Mouse (Mus musculus) olfactory bulb, adult 2 months (tissue): Measurements from ENCODE around the gene Adgra1. TPM values are rescaled to one million over a fixed set of nuclear protein-coding genes. Genes with fewer than 3 reads are reported as not detected.

Source experiments
- H3K27ac ChIP-seq: fragments of 200-500 bp; 2 replicates; pipeline ENCODE4 v1.5.1; 2012; ENCODE audit warnings: low read depth, low read length; ENCODE audit not compliant: insufficient read depth
- H3K4me1 ChIP-seq: fragments of 200-500 bp; 2 replicates; pipeline ENCODE4 v1.6.1; 2012; ENCODE audit warnings: low read length; ENCODE audit not compliant: control insufficient read depth, insufficient read depth
- H3K4me3 ChIP-seq: fragments of 200-500 bp; 2 replicates; pipeline ENCODE4 v1.5.1; 2012; ENCODE audit warnings: mild to moderate bottlenecking, low read depth, low read length, moderate library complexity; ENCODE audit not compliant: insufficient read depth
- CTCF ChIP-seq: fragments of 200-500 bp; IDR thresholded peaks from 2 replicates; pipeline ENCODE4 v1.5.1; 2012; ENCODE audit warnings: low read depth, mild to moderate bottlenecking, low read length, moderate library complexity; ENCODE audit not compliant: insufficient read depth
- POLR2A ChIP-seq: fragments of 200-500 bp; IDR thresholded peaks from 2 replicates; pipeline ENCODE4 v1.6.1; 2012; ENCODE audit warnings: mild to moderate bottlenecking, low read depth, low read length, moderate library complexity; ENCODE audit not compliant: insufficient read depth
- WGBS: fragments of 180-500 bp; shearing (Covaris S2); methylation state at CpG from one replicate; pipeline ENCODE4 v1.1.7; 2018; 5-methylcytosine and 5-hydroxymethylcytosine counted together
- polyA plus RNA-seq: library from polyadenylated mRNA; stranded (reverse); fragments of >200 nt; gene quantifications from 2 replicates; pipeline ENCODE4 v1.2.4, GENCODE M21; 2012; ENCODE audit warnings: low replicate concordance; ENCODE audit not compliant: missing spikeins, insufficient read depth, insufficient read length

Adgra1 gene
- polyA plus RNA-seq, 1 experiment, result not detected

DNA sequence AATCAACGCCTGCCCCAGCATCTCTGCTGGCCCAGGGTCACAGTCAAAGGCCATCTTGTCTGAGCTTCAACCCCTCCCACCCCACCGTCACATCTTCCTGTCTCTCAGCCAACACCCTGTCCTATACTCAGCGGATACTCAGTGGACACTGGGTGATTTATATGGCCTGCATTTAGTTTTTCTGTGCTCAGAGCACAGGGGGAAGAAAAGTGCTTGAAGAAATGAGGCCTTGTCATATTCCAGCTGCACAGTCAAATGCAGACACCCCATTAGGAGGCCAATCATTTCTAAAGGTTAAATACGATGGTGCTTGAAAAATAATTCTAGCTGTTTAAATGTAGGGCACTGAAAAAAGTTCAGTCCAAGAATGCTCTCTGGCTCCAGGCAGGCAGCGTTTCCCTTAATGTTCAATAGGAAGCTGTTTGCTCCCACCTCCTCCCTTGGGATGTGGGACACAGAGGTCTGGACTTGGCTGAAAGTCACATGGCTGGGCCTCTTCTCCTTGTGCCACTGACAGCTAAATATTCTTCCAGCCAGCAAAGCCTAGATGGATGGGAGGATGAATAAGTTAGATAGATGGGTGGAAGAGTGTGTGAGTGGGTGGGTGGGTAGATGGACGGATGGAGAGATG lies 20.3 kb upstream of the Adgra1 start:
- WGBS, result 82% methylated on average over 6 of the region's 6 CpGs
- TF ChIP-seq POLR2A (no peak), CTCF (no peak)
- H3K4me1 ChIP-seq, result peaks cover 10% of the 10 kb centered on the region; the same call in 1 of the 2 replicates

DNA sequence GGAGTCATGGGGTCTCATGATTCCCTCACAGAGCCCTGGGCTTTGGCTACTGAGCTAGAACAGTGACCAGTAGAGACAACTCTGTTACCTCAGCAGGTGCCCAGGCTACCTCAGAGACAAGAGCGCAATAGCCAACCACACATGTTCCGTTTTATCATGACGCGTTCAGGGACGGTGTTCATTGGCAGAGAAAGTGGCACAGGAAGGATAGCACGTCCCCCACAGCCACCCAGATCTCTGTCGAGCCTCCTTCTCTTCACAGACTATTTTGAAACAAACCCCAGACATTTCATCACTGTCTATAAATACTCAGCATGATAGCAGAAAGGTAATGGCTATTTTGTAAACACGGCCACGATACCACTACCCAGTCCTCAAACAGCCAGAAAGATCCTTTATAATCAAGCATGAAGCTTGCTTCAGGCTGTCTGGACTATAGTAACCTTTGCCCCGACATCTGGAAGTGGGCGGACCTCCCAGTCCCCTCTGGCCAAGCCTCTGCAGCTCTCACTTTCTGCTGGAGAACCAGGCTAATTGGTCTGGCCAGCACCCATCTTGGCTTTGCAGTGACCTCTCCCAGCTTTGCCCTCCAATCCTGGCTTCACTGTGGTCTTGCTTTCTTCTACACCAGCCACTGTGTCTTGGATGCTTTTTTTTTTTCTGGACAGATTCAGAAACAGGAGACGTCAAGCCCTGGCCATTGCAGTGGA lies 11.5 kb upstream of the Adgra1 start:
- Histone ChIP-seq H3K4me3 (no peak overlapping the region), H3K4me1 (no peaks in the 10 kb centered on the region), H3K27ac (no peak overlapping the region)
- TF ChIP-seq CTCF, result no peak
- no peak for TF ChIP-seq POLR2A
- WGBS, result 78% methylated on average over 12 of the region's 12 CpGs

More for the DNA sequence above, 20.3 kb upstream of the Adgra1 start:
- no peak overlapping the region for H3K27ac ChIP-seq
- H3K4me3 ChIP-seq, result no peak overlapping the region

DNA sequence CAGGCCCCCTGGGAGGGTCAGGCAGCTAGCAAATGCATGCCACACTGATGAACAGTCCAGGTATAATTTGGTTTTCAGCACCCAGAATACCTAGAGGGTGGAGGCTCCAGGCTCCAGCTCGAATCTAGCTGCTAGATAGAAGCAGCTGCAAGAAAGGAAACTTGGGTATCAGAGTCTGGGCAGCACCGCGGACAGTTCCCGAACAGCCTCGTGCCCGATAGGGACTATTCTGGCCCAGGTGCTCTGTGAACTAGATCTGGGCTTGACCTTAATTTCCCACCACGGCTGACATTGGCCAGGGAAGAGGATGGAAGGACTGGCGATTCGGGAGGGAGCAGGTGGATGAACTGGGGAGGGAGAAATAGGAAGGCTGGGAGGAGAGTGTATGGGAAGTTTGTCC lies 6.3 kb upstream of the Adgra1 start:
- 43% methylated on average over 9 of the region's 9 CpGs for WGBS
- H3K4me1 ChIP-seq, result 0 out of 2 replicates have a peak, but pooled peaks cover 3% of the 10 kb centered on the region
- TF ChIP-seq CTCF, result no peak
- TF ChIP-seq POLR2A, result no peak
- no peak overlapping the region for H3K27ac ChIP-seq
- no peak overlapping the region for H3K4me3 ChIP-seq

DNA sequence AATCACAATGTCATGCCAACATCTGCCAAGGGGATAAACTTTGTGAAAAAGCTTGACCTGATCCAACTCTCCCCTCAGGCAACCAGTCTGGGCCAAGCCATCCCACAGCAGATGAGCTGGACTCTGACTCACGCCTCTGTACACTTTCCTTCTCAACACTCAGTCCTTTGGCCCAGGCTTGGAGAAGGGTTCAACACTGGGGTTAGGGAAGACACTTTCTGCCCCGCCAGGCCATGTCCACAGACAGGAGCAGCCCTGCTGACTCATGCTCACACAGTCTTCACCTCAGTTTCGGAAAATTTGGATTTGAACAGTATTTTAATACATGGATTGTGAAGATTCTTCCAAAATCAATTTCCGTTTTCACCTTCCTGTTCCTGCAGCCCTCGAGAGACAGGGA lies 442 bp upstream of the Adgra1 start:
- WGBS, result 37% methylated on average over 5 of the region's 5 CpGs
- TF ChIP-seq CTCF (no peak), POLR2A (no peak)
- Histone ChIP-seq H3K27ac (peak overlapping the region; percentile 59), H3K4me1 (peaks cover 29% of the 10 kb centered on the region), H3K4me3 (peak overlapping the region; percentile 46)

DNA sequence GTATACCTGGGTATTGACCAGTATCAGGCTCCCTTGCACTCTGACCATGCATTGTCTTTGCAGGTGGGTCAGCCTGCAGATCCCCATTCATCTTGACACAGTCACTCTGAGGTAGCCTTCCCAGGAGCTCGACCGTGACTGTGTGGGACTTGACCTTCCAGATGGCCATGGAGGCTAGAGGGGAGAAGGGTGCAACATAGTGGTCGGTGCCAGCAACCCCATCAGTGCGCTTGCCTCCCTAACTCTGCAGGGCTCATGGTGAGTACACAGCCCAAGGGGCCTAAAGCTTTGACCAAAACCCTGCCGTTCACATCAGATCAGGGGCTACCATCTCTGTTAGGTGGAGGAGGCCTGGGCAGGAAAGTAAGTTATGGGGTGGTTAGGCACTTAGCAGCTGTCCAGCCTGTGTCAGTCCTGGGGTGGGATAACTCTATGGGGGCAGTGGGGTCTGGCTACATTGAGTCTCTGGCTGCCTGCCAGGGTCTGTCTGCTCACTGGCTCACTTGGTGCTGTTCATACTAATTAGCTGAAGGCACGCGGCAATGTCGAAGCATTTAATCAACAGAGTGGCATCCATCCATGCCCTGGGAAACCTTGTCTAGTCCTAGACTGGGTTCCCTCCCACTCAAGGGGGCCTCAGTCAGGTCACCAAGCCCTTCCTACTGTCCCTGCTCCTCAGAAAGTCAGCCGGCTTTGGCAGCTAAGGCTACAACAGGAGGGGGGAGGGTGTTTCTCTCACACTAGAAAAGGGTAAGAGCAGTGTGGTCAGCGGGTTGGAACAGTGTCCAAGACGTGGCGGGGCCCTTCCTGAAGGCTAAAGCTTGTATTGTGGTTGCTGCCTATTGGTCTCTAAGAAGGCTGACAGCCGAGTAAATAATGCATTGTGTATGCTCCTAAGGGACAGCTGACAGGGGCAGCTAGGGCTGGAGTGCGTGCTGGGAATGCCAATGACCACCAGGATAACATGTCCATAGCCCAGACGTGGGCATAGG lies 1.5 kb downstream of the Adgra1 start:
- TF ChIP-seq POLR2A, result no peak
- TF ChIP-seq CTCF, result no peak
- 0 out of 2 replicates have a peak overlapping the region, but pooled peaks have one; percentile 59 for H3K27ac ChIP-seq
- 45% methylated on average over 15 of the region's 15 CpGs for WGBS
- H3K4me1 ChIP-seq, result peaks cover 29% of the 10 kb centered on the region
- H3K4me3 ChIP-seq, result peak overlapping the region; percentile 46

DNA sequence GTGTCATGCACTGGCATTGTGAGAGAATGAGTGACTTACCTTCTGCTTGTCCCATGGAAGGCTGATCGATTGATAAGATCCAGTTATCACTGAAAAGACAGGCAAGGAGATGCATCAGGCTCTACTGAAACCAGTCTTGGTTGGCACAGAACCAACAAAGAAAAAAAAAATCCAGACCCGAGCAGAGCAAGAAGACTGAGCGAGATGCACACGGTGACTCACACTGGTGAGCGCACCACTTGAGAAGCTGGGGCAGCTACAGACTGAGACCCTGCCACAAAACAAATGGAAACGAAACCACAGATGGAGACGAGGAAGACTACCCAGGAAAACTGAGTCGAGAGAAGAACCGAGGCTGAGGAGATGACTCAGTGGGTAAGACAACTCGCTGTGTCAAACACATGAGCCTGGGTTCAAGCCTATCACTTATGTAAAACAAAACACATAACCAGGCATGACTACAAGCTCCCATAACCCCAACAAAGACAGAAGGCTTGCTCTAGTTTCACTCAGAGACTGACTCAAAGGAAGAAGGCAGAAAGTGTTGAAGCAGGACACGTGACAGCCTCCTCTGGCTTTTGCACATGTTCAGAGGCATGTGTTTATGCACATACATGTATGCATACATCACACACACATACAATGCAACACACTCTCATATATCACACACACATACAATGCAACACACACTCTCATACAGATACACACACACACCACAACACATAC lies 6.6 kb downstream of the Adgra1 start:
- Histone ChIP-seq H3K4me3 (no peak overlapping the region), H3K27ac (no peak overlapping the region), H3K4me1 (peaks cover 10% of the 10 kb centered on the region)
- TF ChIP-seq POLR2A (no peak), CTCF (no peak)
- WGBS, result 57% methylated on average over 11 of the region's 11 CpGs

DNA sequence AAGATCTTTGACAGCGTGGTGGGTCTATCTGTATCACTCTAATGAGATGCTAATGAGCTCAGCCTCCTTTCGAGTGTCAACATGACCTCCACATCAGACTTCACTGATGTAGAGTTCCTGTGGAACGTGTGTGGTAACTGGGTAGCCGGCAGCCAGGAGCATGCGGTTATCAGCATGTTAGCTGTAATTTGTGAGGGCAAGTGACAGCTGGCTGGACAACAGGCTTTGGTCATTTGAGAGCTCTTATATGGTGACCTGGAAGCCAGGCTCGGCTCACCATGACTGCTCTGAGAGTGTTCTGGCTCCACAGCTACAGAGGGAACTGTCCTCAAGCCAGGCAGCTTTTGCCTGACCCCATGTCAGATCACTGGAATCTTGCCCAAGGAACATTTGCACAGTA lies 8.4 kb downstream of the Adgra1 start:
- no peak overlapping the region for H3K4me3 ChIP-seq
- TF ChIP-seq CTCF, result no peak
- TF ChIP-seq POLR2A, result no peak
- H3K27ac ChIP-seq, result no peak overlapping the region
- H3K4me1 ChIP-seq, result 0 out of 2 replicates have a peak, but pooled peaks cover 2% of the 10 kb centered on the region
- WGBS, result 70% methylated on average over 6 of the region's 6 CpGs

DNA sequence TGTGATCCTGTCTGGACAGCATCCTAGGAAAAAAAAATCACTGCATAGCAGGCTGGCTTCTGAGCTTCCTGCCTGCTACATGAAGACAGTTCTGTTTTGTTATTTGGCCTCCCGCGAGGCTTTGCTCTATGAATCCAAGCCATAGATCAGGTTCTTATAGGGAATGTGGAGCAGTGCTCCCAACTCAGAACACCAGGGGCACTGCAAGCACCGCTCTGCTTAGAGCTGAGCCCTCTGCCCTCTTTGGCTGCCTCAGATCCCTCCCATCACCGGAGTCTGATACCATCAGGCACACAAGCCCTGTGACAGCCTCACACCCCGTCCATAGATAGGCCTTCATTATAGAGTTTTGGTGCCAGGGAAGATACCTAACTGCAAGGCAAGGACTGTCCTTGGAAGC lies 9.2 kb downstream of the Adgra1 start:
- Histone ChIP-seq H3K27ac (no peak overlapping the region), H3K4me3 (no peak overlapping the region), H3K4me1 (0 out of 2 replicates have a peak, but pooled peaks cover 2% of the 10 kb centered on the region)
- TF ChIP-seq CTCF, result no peak
- no peak for TF ChIP-seq POLR2A
- WGBS, result 62% methylated on average over 5 of the region's 5 CpGs
